Mouse (Mus musculus) testis, adult 10 weeks (tissue): ENCODE data around the gene Rps18. TPM values are rescaled to one million over a fixed set of nuclear protein-coding genes. Genes with fewer than 3 reads are reported as not detected.

ENCODE experiments used
- polyA plus RNA-seq: library from polyadenylated mRNA; stranded (reverse); fragments of 350-450 nt; fragmentation: Illumina TruSeq; extraction: RNeasy Lipid Tissue Mini Kit (QIAGEN cat#74804); gene quantifications from one replicate; pipeline ENCODE4 v1.2.3, GENCODE M21; 2014; ENCODE audit warnings: low read depth, low replicate concordance

The Rps18 gene
- polyA plus RNA-seq, result 19.7 TPM

GRCm38 (mm10) chr17:33955555-33956214 is at the start of gene Rps18, which contains the start of gene Vps52:
TSS of gene Rps18 (minus strand) at chr17:33956001.
TSS of gene Vps52 (plus strand) at chr17:33955812.

GRCm38 (mm10) chr17:34000150-34000537 is 44.3 kb upstream of the Rps18 start, which contains the start of gene H2-K1:
TSS of gene H2-K1 (minus strand) at chr17:34000347.

DNA sequence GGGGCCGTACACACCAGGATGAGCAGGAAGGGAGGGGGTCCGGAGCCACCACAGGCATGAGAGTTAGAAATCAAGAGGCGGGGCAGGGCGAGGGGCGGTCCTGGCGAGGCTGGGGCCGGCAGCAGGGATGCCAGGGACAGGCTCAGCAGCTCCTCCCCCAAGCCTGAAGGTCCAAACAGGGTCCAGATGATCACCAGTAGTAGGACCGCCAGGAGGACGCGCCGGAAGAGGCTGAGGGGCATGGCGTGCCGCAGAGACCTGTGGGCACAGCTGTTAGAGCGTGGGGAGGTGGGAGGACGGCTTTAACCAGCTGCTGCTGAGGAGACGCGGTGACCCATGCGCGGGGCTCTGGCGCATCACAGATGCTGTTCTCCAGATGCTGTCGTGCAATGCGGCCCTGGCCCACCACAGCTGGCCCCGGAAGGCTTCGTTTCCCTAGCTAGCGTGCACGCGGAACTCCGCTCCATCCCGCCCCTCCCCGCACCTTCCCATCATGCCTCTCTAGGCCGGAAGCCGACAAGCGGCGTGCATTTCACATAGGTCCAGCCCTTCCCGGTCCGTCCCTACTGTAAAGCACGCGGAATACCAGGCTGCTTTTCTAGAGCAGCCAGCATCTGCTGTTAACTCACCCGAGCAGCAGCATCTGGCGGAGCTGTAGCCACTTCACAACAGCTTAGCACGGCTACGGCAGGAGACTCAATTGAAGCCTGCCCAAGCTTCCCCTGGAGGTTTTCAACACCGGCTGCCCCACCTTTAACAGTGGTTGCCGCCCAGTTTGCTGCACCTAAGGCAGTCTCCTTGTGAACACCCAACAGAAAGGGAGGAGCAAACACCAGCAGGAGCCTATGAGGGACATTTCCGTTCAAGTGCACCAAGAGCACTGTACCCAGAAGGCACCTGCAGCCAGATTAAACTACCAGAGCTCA is 4.5 kb downstream of the Rps18 start, which contains the start of gene B3galt4:
Gene B3galt4 (minus strand): TSS at position 468 of the 926 bp plus-strand sequence.

DNA sequence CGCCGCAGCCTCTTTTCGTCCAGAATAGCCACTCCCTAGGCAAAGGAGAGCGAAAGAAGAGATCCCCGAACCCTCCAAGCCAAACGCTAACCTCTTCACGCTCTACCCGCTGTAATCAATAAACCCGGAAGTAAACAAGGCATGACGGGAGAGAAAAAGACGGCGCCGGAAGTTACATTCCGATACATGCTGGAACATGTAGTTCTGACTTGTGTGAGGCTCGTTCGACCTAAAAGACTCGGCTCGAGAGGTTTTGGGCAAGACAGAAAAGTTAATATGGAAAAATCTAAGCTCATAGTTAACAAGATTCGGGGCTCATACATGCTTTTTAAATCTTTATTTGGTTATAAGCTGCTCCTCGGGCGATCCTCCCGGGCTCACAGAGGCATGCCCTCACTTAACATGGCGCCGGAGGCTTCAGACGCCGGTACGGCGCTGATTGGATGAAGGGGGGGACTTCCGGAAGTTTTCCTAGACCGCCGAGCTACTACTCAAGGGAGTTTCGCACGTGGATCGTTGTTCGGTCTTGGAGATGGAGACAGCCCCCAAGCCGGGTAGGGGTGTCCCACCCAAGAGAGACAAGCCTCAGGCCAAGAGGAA is 15.5 kb downstream of the Rps18 start, which contains the start of the genes Pfdn6 and Wdr46:
Gene Pfdn6 (minus strand): TSS at position 138 of the 600 bp plus-strand sequence.
Gene Wdr46 (plus strand): TSS at position 455 of the 600 bp plus-strand sequence.

DNA sequence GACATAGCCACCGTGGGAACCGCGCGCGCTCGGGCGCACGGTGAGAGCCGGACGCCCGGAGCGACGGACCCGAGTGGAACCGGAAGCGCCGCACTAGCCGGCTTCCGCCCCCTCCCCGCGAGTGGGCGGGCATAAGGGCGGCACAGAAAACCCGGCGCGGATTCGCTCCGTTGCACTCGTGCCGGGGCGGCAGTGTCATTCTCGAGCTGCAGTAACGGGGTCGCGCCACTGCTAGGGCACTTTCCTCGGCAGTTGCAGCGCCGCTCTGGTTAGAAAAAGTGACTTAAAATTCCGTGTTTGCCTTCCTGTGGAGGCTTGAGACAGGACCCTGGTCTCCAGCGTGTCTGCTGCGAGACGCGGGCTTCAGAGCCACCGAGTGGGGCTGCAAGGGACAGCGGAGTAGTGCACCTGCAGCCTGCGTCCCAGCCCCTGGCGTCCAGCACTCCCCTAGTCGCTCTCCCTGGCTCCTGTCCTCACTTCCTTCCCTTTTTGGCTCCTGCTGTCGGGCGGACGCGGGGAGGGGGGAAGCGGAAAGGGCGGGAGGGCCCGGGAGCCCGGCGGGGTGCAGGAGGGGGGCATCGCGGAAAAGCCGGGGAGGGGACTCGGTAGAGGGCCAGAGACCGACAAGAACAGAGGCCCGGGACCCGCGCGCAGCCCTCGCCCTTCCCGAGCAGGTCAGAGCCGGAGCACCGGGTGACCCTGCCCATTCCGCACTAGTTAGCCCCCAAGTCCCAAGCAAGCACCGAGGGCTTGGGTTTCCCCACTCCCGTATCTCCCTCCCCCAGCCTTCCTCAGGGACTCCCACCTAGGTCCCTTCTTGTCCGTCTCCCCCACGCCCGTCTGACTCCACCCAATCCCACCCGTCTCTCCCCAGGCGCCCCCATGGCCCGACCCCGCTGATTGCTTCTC is 26.2 kb downstream of the Rps18 start, which contains the start of gene Rgl2:
Gene Rgl2 (plus strand): TSS at position 173 of the 909 bp plus-strand sequence.

GRCm38 (mm10) chr17:33915671-33916250 is 40.0 kb downstream of the Rps18 start, which contains the start of the genes Tapbp and Zbtb22:
TSS of gene Tapbp (plus strand) at chr17:33915899.
TSS of gene Zbtb22 (plus strand) at chr17:33915904.

GRCm38 (mm10) chr17:33909077-33909868 is 46.5 kb downstream of the Rps18 start, which contains the start of gene Daxx:
TSS of gene Daxx (plus strand) at chr17:33909414.

DNA sequence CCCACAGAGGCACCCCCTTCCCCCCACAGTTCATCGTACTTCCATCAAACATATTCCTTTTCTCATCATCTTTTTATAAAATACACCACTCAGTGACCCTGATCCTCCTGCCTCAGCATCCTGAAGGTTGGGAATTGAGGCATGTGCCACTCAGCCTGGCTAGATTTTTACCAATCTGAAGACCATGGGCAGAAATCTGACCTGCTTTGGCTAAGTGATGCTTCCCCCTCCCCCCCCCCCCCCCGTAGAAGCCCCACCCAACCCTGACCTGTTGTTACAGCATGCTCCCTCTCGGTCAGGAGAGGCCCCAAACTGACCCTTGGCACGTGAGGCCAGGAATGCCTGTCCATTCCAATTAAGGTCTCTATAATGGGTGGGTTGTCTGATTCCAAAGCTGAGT is 51.0 kb downstream of the Rps18 start, which contains the start of gene Platr17:
Gene Platr17 (plus strand): TSS at position 301 of the 400 bp plus-strand sequence.

Other genes starting within 250 kb of the Rps18 start
- gene March2, start 237.3 kb downstream of the Rps18 start, polyA plus RNA-seq, result 17.2 TPM
- gene Rab11b, start 195.5 kb downstream of the Rps18 start, polyA plus RNA-seq, result 8.2 TPM
- 0.36 TPM for gene Angptl4, start 174.2 kb downstream of the Rps18 start, polyA plus RNA-seq
- 15.3 TPM for gene Kank3, start 145.5 kb downstream of the Rps18 start, polyA plus RNA-seq
- 54.7 TPM for gene Rps28, start 131.4 kb downstream of the Rps18 start, polyA plus RNA-seq
- 19.3 TPM for gene Ndufa7, start 131.4 kb downstream of the Rps18 start, polyA plus RNA-seq
- gene Cd320, start 112.9 kb downstream of the Rps18 start, polyA plus RNA-seq, result 36.7 TPM
- gene Gm7029, start 82.2 kb downstream of the Rps18 start, polyA plus RNA-seq, result not detected
- 3.2 TPM for gene Kifc1, start 65.3 kb downstream of the Rps18 start, polyA plus RNA-seq
- 0.48 TPM for gene Platr17, start 50.9 kb downstream of the Rps18 start, polyA plus RNA-seq
- gene Daxx, start 46.6 kb downstream of the Rps18 start, polyA plus RNA-seq, result 31.5 TPM
- 25.5 TPM for gene Tapbp, start 40.1 kb downstream of the Rps18 start, polyA plus RNA-seq
- gene Zbtb22, start 40.1 kb downstream of the Rps18 start, polyA plus RNA-seq, result 3.0 TPM
- 6.7 TPM for gene Rgl2, start 26.5 kb downstream of the Rps18 start, polyA plus RNA-seq
- gene Pfdn6, start 15.7 kb downstream of the Rps18 start, polyA plus RNA-seq, result 14.6 TPM
- gene Wdr46, start 15.3 kb downstream of the Rps18 start, polyA plus RNA-seq, result 1.1 TPM
- gene B3galt4, start 4.5 kb downstream of the Rps18 start, polyA plus RNA-seq, result 0.25 TPM
- gene Vps52, start 189 bp downstream of the Rps18 start, polyA plus RNA-seq, result 6.9 TPM
- 48.0 TPM for gene H2-K1, start 44.3 kb upstream of the Rps18 start, polyA plus RNA-seq
- gene Ring1, start 68.7 kb upstream of the Rps18 start, polyA plus RNA-seq, result 1.3 TPM
- gene H2-Ke6, start 72.1 kb upstream of the Rps18 start, polyA plus RNA-seq, result 2.2 TPM
- 0.11 TPM for gene Slc39a7, start 75.7 kb upstream of the Rps18 start, polyA plus RNA-seq
- 0.55 TPM for gene Rxrb, start 75.8 kb upstream of the Rps18 start, polyA plus RNA-seq
- gene Col11a2, start 83.4 kb upstream of the Rps18 start, polyA plus RNA-seq, result 0.07 TPM
- gene H2-Oa, start 136.3 kb upstream of the Rps18 start, polyA plus RNA-seq, result not detected
- gene H2-DMa, start 163.5 kb upstream of the Rps18 start, polyA plus RNA-seq, result 1.9 TPM
- 414 TPM for gene Brd2, start 166.6 kb upstream of the Rps18 start, polyA plus RNA-seq
- not detected for gene H2-DMb2, start 187.3 kb upstream of the Rps18 start, polyA plus RNA-seq
- 4.0 TPM for gene H2-DMb1, start 197.1 kb upstream of the Rps18 start, polyA plus RNA-seq
- gene Tap1, start 231.6 kb upstream of the Rps18 start, polyA plus RNA-seq, result 0.25 TPM
- 1.2 TPM for gene Psmb9, start 231.8 kb upstream of the Rps18 start, polyA plus RNA-seq
- 0.14 TPM for gene Psmb8, start 241.7 kb upstream of the Rps18 start, polyA plus RNA-seq
- not detected for gene Tap2, start 247.5 kb upstream of the Rps18 start, polyA plus RNA-seq